Mouse (Mus musculus) kidney, embryonic 14.5 days (tissue): ENCODE results near the gene Stox1. TPM values are rescaled to one million over a fixed set of nuclear protein-coding genes. Genes with fewer than 3 reads are reported as not detected.

Source experiments
- ATAC-seq: fragments of 200-750 bp; cut with Nextera tagmentation; 2 replicates; pipeline ENCODE4 v1.8.0; 2017; ENCODE audit warnings: moderate number of reproducible peaks, mild to moderate bottlenecking, moderate TSS enrichment, moderate library complexity; ENCODE audit not compliant: low FRiP score, low TSS enrichment
- H3K27ac ChIP-seq: fragments of 300-500 bp; sonication (generic); 2 replicates; pipeline ENCODE4 v1.5.1; 2014; ENCODE audit warnings: low read depth, mild to moderate bottlenecking, low read length, moderate library complexity, mixed read lengths
- H3K27me3 ChIP-seq: fragments of 300-500 bp; sonication (generic); 2 replicates; pipeline ENCODE4 v1.6.1; 2014; ENCODE audit warnings: mild to moderate bottlenecking, low read length; ENCODE audit not compliant: control insufficient read depth, insufficient read depth
- H3K36me3 ChIP-seq: fragments of 300-500 bp; sonication (generic); 2 replicates; pipeline ENCODE4 v1.6.1; 2014; ENCODE audit warnings: low read length, mixed read lengths; ENCODE audit not compliant: control insufficient read depth, insufficient read depth
- H3K4me1 ChIP-seq: fragments of 300-500 bp; sonication (generic); 2 replicates; pipeline ENCODE4 v1.6.1; 2014; ENCODE audit warnings: low read length, mixed read lengths; ENCODE audit not compliant: control insufficient read depth, insufficient read depth
- H3K4me2 ChIP-seq: fragments of 300-500 bp; sonication (generic); replicated peaks from 2 replicates; pipeline ENCODE4 v1.6.1; 2014; ENCODE audit warnings: low read depth, mild to moderate bottlenecking, low read length
- H3K4me3 ChIP-seq: fragments of 300-500 bp; sonication (generic); 2 replicates; pipeline ENCODE4 v1.5.1; 2014; ENCODE audit warnings: mild to moderate bottlenecking, low read length
- H3K9ac ChIP-seq: fragments of 300-500 bp; sonication (generic); 2 replicates; pipeline ENCODE4 v1.6.1; 2014; ENCODE audit warnings: low read depth, mild to moderate bottlenecking, low read length, moderate library complexity
- H3K9me3 ChIP-seq: fragments of 300-500 bp; sonication (generic); 2 replicates; pipeline ENCODE4 v1.6.1; 2016; ENCODE audit warnings: low read length; ENCODE audit not compliant: control insufficient read depth
- WGBS: fragments of 180-500 bp; shearing (Covaris S2); extraction: QIAGEN DNeasy Blood & Tissue Kit; methylation state at CpG from one replicate; pipeline ENCODE4 v1.1.7; 2014; 5-methylcytosine and 5-hydroxymethylcytosine counted together
- microRNA-seq: library from miRNA; unstranded; fragments of <30 nt; microRNA quantifications from one replicate; pipeline ENCODE4, GENCODE M21; 2016
- polyA plus RNA-seq: library from polyadenylated mRNA; unstranded; fragments of >200 nt; fragmentation: Nextera tagmentation; extraction: Ambion mirVana; gene quantifications from 2 replicates; pipeline ENCODE4 v1.2.1, GENCODE M21; 2014

Gene Stox1
- polyA plus RNA-seq, 1 experiment from 2014 or later: 2.7 TPM

DNA sequence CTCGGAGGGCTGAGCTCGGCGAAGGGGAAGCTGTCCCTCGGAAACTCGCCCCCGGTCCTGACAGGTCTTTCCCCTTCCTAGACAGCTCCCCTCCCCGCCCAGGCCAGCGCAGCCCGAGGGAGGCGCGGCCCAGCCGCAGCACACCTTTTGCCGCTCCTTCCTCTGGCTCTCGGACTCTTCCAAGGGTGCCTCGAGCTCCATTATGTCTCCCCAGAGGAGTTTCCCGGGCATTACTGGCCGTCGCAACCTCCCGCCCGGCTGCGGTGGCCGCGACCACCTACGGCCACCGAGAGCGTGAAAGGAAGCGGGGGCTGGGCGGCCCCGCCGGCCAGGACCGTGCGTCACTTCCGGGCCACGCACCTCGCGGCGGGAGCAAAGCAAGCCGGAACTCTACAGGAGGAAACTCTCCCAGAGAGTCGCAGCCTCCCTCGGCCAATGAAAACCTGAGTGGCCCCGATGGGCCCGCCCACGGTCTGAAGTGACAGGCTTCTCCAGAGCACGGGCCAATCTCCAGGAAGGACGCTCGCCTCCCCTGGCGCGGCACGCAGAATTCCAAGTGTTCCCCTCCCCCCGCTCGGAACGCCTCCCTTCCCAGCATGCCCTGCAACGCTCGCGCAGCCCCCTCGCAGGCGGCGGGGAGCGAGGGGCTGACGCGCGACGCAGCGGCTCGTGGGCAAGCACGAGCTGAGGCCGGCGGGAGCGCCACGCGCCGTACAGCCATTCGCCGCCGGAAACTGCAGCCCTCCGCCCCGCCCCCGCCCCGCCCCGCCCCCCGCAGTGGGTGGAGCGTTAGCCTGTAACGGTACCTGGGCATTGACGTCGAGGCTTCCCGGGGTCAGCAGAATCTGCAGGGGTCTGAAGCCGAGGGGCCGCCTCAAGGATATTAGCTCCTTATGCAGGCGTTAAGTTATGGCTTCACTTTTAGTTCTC, 74.8 kb downstream of the Stox1 start, which contains the start of gene Ddx50:
Ddx50 (minus strand) TSS at position 338 of the 930 bp plus-strand sequence.
- H3K27me3 ChIP-seq: no peaks in the 10 kb centered on the region
- H3K4me3 ChIP-seq: peak within 1 kb of the TSS; percentile 98
- H3K9ac ChIP-seq: peak within 1 kb of the TSS; percentile 93
- peak; percentile 100 for ATAC-seq
- peaks cover 6% of the 10 kb centered on the region for H3K4me1 ChIP-seq
- H3K27ac ChIP-seq: peak within 1 kb of the TSS; percentile 95
- H3K4me2 ChIP-seq: peak within 1 kb of the TSS; percentile 84
- peaks cover 11% of the 10 kb centered on the region; the same call in 1 of the 2 replicates for H3K36me3 ChIP-seq
- WGBS: under 1% methylated on average over 88 of the region's 89 CpGs
- H3K9me3 ChIP-seq: no peaks in the 10 kb centered on the region

DNA sequence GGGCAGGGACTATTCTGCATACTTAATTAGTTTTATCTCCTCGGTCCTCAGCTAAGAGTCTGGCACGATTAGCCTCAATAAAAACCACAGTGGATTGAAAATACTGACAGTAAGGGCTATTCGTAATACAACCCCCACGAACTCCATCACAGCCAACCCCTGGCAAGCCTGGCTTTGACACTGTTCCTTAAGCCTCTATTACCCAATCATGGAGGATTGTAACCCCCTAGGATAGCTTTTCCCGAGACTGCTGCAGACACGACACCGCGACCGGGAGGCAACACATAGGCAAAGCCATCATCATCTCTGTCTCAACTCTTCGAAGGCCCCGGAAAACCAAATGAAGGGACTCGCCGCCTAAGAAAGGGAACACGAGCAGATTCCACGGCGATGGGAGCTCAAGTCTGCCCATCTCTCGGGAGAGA, 75.6 kb downstream of the Stox1 start:
- no peaks in the 10 kb centered on the region for H3K27me3 ChIP-seq
- ATAC-seq: no peak
- peaks cover 6% of the 10 kb centered on the region for H3K4me1 ChIP-seq
- H3K9me3 ChIP-seq: no peaks in the 10 kb centered on the region
- peaks cover 18% of the 10 kb centered on the region; the same call in 1 of the 2 replicates for H3K36me3 ChIP-seq
- H3K4me3 ChIP-seq: peak overlapping the region; percentile 98
- peak overlapping the region; percentile 93 for H3K9ac ChIP-seq
- WGBS: under 1% methylated on average over 17 of the region's 17 CpGs
- peak overlapping the region; percentile 95 for H3K27ac ChIP-seq
- peak overlapping the region; percentile 84 for H3K4me2 ChIP-seq

Small RNA genes within 50 kb of the gene (microRNA-seq; reads per million reads assigned to microRNA genes)
- gene Mir7215: not detected

Other genes starting within 250 kb of the Stox1 start
- gene Vps26a, start 239.3 kb downstream of the Stox1 start, polyA plus RNA-seq: 59.9 and 83.4 TPM in 2 replicates
- gene Srgn, start 198.7 kb downstream of the Stox1 start, polyA plus RNA-seq: 5.7 and 9.2 TPM in 2 replicates
- 32.4 and 41.5 TPM in 2 replicates for gene Kif1bp, start 147.7 kb downstream of the Stox1 start, polyA plus RNA-seq
- gene Ddx21, start 123.8 kb downstream of the Stox1 start, polyA plus RNA-seq: 23.4 and 36.3 TPM in 2 replicates
- 101 and 138 TPM in 2 replicates for gene Ddx50, start 74.9 kb downstream of the Stox1 start, polyA plus RNA-seq
- gene Ccar1, start 66.2 kb upstream of the Stox1 start, polyA plus RNA-seq: 121 and 178 TPM in 2 replicates
- 34.1 and 35.3 TPM in 2 replicates for gene Tet1, start 182.9 kb upstream of the Stox1 start, polyA plus RNA-seq
- gene Slc25a16, start 194.5 kb upstream of the Stox1 start, polyA plus RNA-seq: 10.0 and 16.0 TPM in 2 replicates
- 20.5 and 27.2 TPM in 2 replicates for gene Dna2, start 220.9 kb upstream of the Stox1 start, polyA plus RNA-seq